Mouse (Mus musculus): ENCODE data around the gene Tap2. TPM values are rescaled to one million over a fixed set of nuclear protein-coding genes. Genes with fewer than 3 reads are reported as not detected.
A peak's percentile ranks its signal among the peaks of the same experiment; 100 is the strongest.

Gene Tap2
- total and polyA plus RNA-seq, 2 experiments, result 14.4 to 24.6 TPM

DNA sequence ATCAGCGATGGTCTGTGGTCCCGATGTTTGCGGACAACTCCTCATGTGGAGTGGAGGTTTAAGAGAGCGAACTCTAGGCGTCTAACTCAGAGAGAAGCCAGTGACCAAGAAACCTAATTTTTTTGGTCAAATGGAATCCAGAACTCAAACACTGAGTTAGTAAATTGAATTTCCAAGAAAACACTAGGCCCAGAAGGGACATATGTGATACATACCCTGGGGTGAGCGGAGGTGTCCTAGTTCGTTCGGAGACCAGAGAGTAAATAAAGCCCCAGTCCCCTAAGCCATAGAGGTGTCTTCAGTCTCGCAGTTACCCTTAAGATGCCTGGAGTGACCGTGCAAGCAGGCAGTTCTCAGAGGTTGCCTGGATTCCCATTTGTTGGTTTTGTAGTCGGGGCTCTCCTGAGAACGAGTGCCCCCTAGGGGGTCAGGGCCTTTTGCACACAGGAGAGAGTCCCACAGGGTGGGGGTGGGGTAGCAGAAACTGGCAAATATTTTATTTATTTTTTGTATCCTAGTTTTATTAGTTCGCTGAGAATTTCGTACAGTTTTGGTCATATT lies 60.6 kb downstream of the Tap2 start:
- Histone ChIP-seq H3K27ac (replicated peaks; ENCODE audit: insufficient read depth, low read depth, low read length) (no peak overlapping the region), H3K4me3 (ENCODE audit: insufficient read depth, low read depth, low read length) (0 out of 2 replicates have a peak overlapping the region, but pooled peaks have one; percentile 11), H3K27me3 (ENCODE audit: control insufficient read depth, insufficient read depth, low read length) (peaks cover 10% of the 10 kb centered on the region; the same call in 1 of the 2 replicates), H3K79me2 (ENCODE audit: control insufficient read depth, insufficient read depth, low read length) (no peaks in the 10 kb centered on the region), H3K4me1 (ENCODE audit: control insufficient read depth, insufficient read depth, low read length) (peaks cover 5% of the 10 kb centered on the region), H3K9ac (ENCODE audit: low read depth, low read length) (no peak overlapping the region; the same call in 1 of the 2 replicates), H3K36me3 (ENCODE audit: control insufficient read depth, insufficient read depth, low read length) (no peaks in the 10 kb centered on the region)
- WGBS, result 15% methylated on average over 14 of the region's 14 CpGs
- no peak for DNase-seq (ENCODE audit: extremely low read depth, low read depth, low spot score)
- TF ChIP-seq POLR2A (IDR thresholded peaks at IDR 0.05; ENCODE audit: extremely low read depth, insufficient read depth, low read length) (no peak), CTCF (IDR thresholded peaks at IDR 0.05; ENCODE audit: low read depth, low read length) (peak; percentile 14; the same call in 1 of the 2 replicates)

DNA sequence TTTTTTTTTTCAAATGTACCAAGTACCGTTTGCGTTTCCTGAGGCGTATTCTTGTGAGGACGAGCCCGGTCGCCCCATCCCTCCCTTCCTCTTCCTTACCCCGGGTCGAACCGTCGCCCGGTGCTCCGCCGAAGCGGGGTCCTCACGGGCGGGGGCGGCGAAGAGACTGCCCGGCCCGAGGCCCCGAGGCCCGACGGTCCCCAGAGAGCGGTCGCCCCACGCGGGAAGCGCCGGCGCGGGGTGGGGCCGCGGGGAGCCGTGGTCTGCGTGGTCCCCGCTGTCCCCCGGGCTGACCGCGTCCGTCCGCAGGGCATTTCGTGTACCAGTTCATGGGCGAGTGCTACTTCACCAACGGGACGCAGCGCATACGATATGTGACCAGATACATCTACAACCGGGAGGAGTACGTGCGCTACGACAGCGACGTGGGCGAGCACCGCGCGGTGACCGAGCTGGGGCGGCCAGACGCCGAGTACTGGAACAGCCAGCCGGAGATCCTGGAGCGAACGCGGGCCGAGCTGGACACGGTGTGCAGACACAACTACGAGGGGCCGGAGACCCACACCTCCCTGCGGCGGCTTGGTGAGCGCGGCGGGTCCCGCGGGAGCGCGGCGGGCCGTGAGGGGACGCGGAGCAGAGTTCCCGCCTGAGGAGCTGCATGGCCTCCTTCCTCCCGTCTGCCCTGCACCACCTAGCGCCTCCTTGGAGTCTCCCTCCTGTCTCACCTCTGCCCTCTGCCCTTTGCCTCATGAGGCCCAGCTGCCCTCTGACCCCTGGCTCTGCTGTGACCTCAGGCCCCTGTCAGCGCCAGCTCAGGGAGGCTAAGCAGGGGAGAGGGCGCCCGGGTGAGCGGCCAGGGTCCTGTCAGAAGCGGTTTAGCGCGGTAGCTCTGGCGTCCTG lies 61.4 kb downstream of the Tap2 start:
- no peak overlapping the region for H3K27ac ChIP-seq (replicated peaks; ENCODE audit: insufficient read depth, low read depth, low read length)
- 4% methylated on average over 93 of the region's 93 CpGs for WGBS
- H3K27me3 ChIP-seq (ENCODE audit: control insufficient read depth, insufficient read depth, low read length), result peaks cover 10% of the 10 kb centered on the region; the same call in 1 of the 2 replicates
- H3K36me3 ChIP-seq (ENCODE audit: control insufficient read depth, insufficient read depth, low read length), result no peaks in the 10 kb centered on the region
- H3K4me3 ChIP-seq (ENCODE audit: insufficient read depth, low read depth, low read length), result peak overlapping the region; percentile 77
- H3K79me2 ChIP-seq (ENCODE audit: control insufficient read depth, insufficient read depth, low read length), result no peaks in the 10 kb centered on the region
- H3K4me1 ChIP-seq (ENCODE audit: control insufficient read depth, insufficient read depth, low read length), result peaks cover 5% of the 10 kb centered on the region
- DNase-seq (ENCODE audit: extremely low read depth, low read depth, low spot score), result peak; percentile 37
- no peak for TF ChIP-seq CTCF (IDR thresholded peaks at IDR 0.05; ENCODE audit: low read depth, low read length)
- no peak for TF ChIP-seq POLR2A (IDR thresholded peaks at IDR 0.05; ENCODE audit: extremely low read depth, insufficient read depth, low read length)
- H3K9ac ChIP-seq (ENCODE audit: low read depth, low read length), result peak overlapping the region; percentile 60

Other genes with a start within 250 kb of the Tap2 start
- 10.5 and 10.9 TPM in 2 replicates for gene Vps52, start 247.7 kb upstream of the Tap2 start, total RNA-seq (2014; rRNA removed)
- 31.1 and 40.6 TPM in 2 replicates for gene Vps52, start 247.7 kb upstream of the Tap2 start, polyA plus RNA-seq (2012; rRNA removed)
- 1,559 and 1,933 TPM in 2 replicates for gene Rps18, start 247.5 kb upstream of the Tap2 start, total RNA-seq (2014; rRNA removed)
- gene Rps18, start 247.5 kb upstream of the Tap2 start, polyA plus RNA-seq (2012; rRNA removed), result 224 and 252 TPM in 2 replicates
- gene H2-K1, start 203.2 kb upstream of the Tap2 start, total RNA-seq (2014; rRNA removed), result 2,105 and 2,348 TPM in 2 replicates
- gene H2-K1, start 203.2 kb upstream of the Tap2 start, polyA plus RNA-seq (2012; rRNA removed), result 4,310 and 5,575 TPM in 2 replicates
- gene Ring1, start 178.8 kb upstream of the Tap2 start, total RNA-seq (2014; rRNA removed), result 10.0 and 13.7 TPM in 2 replicates
- 29.7 and 33.8 TPM in 2 replicates for gene Ring1, start 178.8 kb upstream of the Tap2 start, polyA plus RNA-seq (2012; rRNA removed)
- gene H2-Ke6, start 175.5 kb upstream of the Tap2 start, total RNA-seq (2014; rRNA removed), result 76.5 and 80.5 TPM in 2 replicates
- gene H2-Ke6, start 175.5 kb upstream of the Tap2 start, polyA plus RNA-seq (2012; rRNA removed), result 162 and 167 TPM in 2 replicates
- gene Slc39a7, start 171.8 kb upstream of the Tap2 start, total RNA-seq (2014; rRNA removed), result 51.2 and 54.7 TPM in 2 replicates
- gene Slc39a7, start 171.8 kb upstream of the Tap2 start, polyA plus RNA-seq (2012; rRNA removed), result 98.0 and 115 TPM in 2 replicates
- gene Rxrb, start 171.7 kb upstream of the Tap2 start, total RNA-seq (2014; rRNA removed), result 13.0 and 17.0 TPM in 2 replicates
- gene Rxrb, start 171.7 kb upstream of the Tap2 start, polyA plus RNA-seq (2012; rRNA removed), result 40.3 and 46.5 TPM in 2 replicates
- 0.18 and 0.74 TPM in 2 replicates for gene Col11a2, start 164.1 kb upstream of the Tap2 start, total RNA-seq (2014; rRNA removed)
- gene Col11a2, start 164.1 kb upstream of the Tap2 start, polyA plus RNA-seq (2012; rRNA removed), result 0.20 and 0.23 TPM in 2 replicates
- 0.28 and 0.47 TPM in 2 replicates for gene H2-Oa, start 111.2 kb upstream of the Tap2 start, total RNA-seq (2014; rRNA removed)
- 0.76 and 1.4 TPM in 2 replicates for gene H2-Oa, start 111.2 kb upstream of the Tap2 start, polyA plus RNA-seq (2012; rRNA removed)
- 7.1 and 8.5 TPM in 2 replicates for gene H2-DMa, start 84.0 kb upstream of the Tap2 start, total RNA-seq (2014; rRNA removed)
- gene H2-DMa, start 84.0 kb upstream of the Tap2 start, polyA plus RNA-seq (2012; rRNA removed), result 8.3 and 13.1 TPM in 2 replicates
- gene Brd2, start 80.9 kb upstream of the Tap2 start, total RNA-seq (2014; rRNA removed), result 39.0 and 53.2 TPM in 2 replicates
- 55.8 and 76.9 TPM in 2 replicates for gene Brd2, start 80.9 kb upstream of the Tap2 start, polyA plus RNA-seq (2012; rRNA removed)
- gene H2-DMb2, start 60.2 kb upstream of the Tap2 start, total RNA-seq (2014; rRNA removed), result 0.74 and 1.7 TPM in 2 replicates
- 1.1 and 3.1 TPM in 2 replicates for gene H2-DMb2, start 60.2 kb upstream of the Tap2 start, polyA plus RNA-seq (2012; rRNA removed)
- 4.2 and 6.6 TPM in 2 replicates for gene H2-DMb1, start 50.5 kb upstream of the Tap2 start, total RNA-seq (2014; rRNA removed)
- 8.3 and 14.5 TPM in 2 replicates for gene H2-DMb1, start 50.5 kb upstream of the Tap2 start, polyA plus RNA-seq (2012; rRNA removed)
- gene Tap1, start 16.0 kb upstream of the Tap2 start, total RNA-seq (2014; rRNA removed), result 15.1 and 17.3 TPM in 2 replicates
- gene Tap1, start 16.0 kb upstream of the Tap2 start, polyA plus RNA-seq (2012; rRNA removed), result 18.8 and 23.5 TPM in 2 replicates
- 23.3 and 38.1 TPM in 2 replicates for gene Psmb9, start 15.8 kb upstream of the Tap2 start, total RNA-seq (2014; rRNA removed)
- 38.0 and 41.5 TPM in 2 replicates for gene Psmb9, start 15.8 kb upstream of the Tap2 start, polyA plus RNA-seq (2012; rRNA removed)
- gene Psmb8, start 5.8 kb upstream of the Tap2 start, total RNA-seq (2014; rRNA removed), result 66.9 and 101 TPM in 2 replicates
- 56.7 and 80.3 TPM in 2 replicates for gene Psmb8, start 5.8 kb upstream of the Tap2 start, polyA plus RNA-seq (2012; rRNA removed)
- 1.5 and 1.6 TPM in 2 replicates for gene H2-Ob, start 35.4 kb downstream of the Tap2 start, total RNA-seq (2014; rRNA removed)
- gene H2-Ob, start 35.4 kb downstream of the Tap2 start, polyA plus RNA-seq (2012; rRNA removed), result 0.96 and 2.9 TPM in 2 replicates
- gene H2-Ab1, start 54.2 kb downstream of the Tap2 start, total RNA-seq (2014; rRNA removed), result 25.2 and 59.5 TPM in 2 replicates
- gene H2-Ab1, start 54.2 kb downstream of the Tap2 start, polyA plus RNA-seq (2012; rRNA removed), result 80.4 and 156 TPM in 2 replicates
- 32.8 and 58.4 TPM in 2 replicates for gene H2-Aa, start 84.3 kb downstream of the Tap2 start, total RNA-seq (2014; rRNA removed)
- gene H2-Aa, start 84.3 kb downstream of the Tap2 start, polyA plus RNA-seq (2012; rRNA removed), result 42.8 and 78.0 TPM in 2 replicates
- gene H2-Eb1, start 102.3 kb downstream of the Tap2 start, total RNA-seq (2014; rRNA removed), result 18.5 and 38.0 TPM in 2 replicates
- gene H2-Eb1, start 102.3 kb downstream of the Tap2 start, polyA plus RNA-seq (2012; rRNA removed), result 23.3 and 39.5 TPM in 2 replicates
- 0.09 and 0.13 TPM in 2 replicates for gene H2-Eb2, start 122.1 kb downstream of the Tap2 start, total RNA-seq (2014; rRNA removed)
- 0.16 TPM in 1 of 2 replicates, not detected in the other for gene H2-Eb2, start 122.1 kb downstream of the Tap2 start, polyA plus RNA-seq (2012; rRNA removed)
- 0.09 TPM in 1 of 2 replicates, not detected in the other for gene Btnl2, start 151.3 kb downstream of the Tap2 start, total RNA-seq (2014; rRNA removed)
- gene Btnl2, start 151.3 kb downstream of the Tap2 start, polyA plus RNA-seq (2012; rRNA removed), result 0.05 TPM in 1 of 2 replicates, not detected in the other
- not detected in 2 replicates for gene Btnl1, start 173.6 kb downstream of the Tap2 start, total RNA-seq (2014; rRNA removed)
- gene Btnl1, start 173.6 kb downstream of the Tap2 start, polyA plus RNA-seq (2012; rRNA removed), result not detected in 2 replicates
- not detected in 2 replicates for gene BC051142, start 195.3 kb downstream of the Tap2 start, total RNA-seq (2014; rRNA removed)
- gene BC051142, start 195.3 kb downstream of the Tap2 start, polyA plus RNA-seq (2012; rRNA removed), result 0.06 TPM in 1 of 2 replicates, not detected in the other

All from liver, adult 2 months (tissue).